Mouse (Mus musculus): Measurements from ENCODE around the gene Hmgcll1.

Gene Hmgcll1

GRCm38 (mm10) chr9:76014631-76015531, at the start of gene Hmgcll1:
Gene Hmgcll1 (plus strand): TSS chr9:76014855.
- no peak for DNase-seq (ENCODE audit: extremely low read depth, low read depth, low spot score)

GRCm38 (mm10) chr9:75980097-75980496, 34.6 kb upstream of the Hmgcll1 start:
- DNase-seq (ENCODE audit: extremely low read depth, low read depth, low spot score), result no peak

- DNase-seq (ENCODE audit: extremely low read depth, low read depth, low spot score), result no peak
These were observed 33.5 kb upstream of the Hmgcll1 start for GRCm38 (mm10) chr9:75981139-75981538.

GRCm38 (mm10) chr9:75989491-75989890, 25.2 kb upstream of the Hmgcll1 start:
- no peak for DNase-seq (ENCODE audit: extremely low read depth, low read depth, low spot score)

GRCm38 (mm10) chr9:75998791-75999350, 15.8 kb upstream of the Hmgcll1 start:
- DNase-seq (ENCODE audit: extremely low read depth, low read depth, low spot score), result no peak

GRCm38 (mm10) chr9:76000876-76001858, 13.5 kb upstream of the Hmgcll1 start:
- DNase-seq (ENCODE audit: extremely low read depth, low read depth, low spot score), result no peak

- DNase-seq (ENCODE audit: extremely low read depth, low read depth, low spot score), result no peak
These were observed 11.6 kb upstream of the Hmgcll1 start for GRCm38 (mm10) chr9:76003066-76003465.

GRCm38 (mm10) chr9:76003637-76004036, 11.0 kb upstream of the Hmgcll1 start:
- no peak for DNase-seq (ENCODE audit: extremely low read depth, low read depth, low spot score)

- no peak for DNase-seq (ENCODE audit: extremely low read depth, low read depth, low spot score)
These were observed 7.2 kb upstream of the Hmgcll1 start for GRCm38 (mm10) chr9:76007342-76007970.

- no peak for DNase-seq (ENCODE audit: extremely low read depth, low read depth, low spot score)
These were observed 866 bp upstream of the Hmgcll1 start for GRCm38 (mm10) chr9:76013789-76014188.

GRCm38 (mm10) chr9:76015971-76016370, 1.3 kb downstream of the Hmgcll1 start:
- DNase-seq (ENCODE audit: extremely low read depth, low read depth, low spot score), result no peak

GRCm38 (mm10) chr9:76016506-76016905, 1.9 kb downstream of the Hmgcll1 start:
- DNase-seq (ENCODE audit: extremely low read depth, low read depth, low spot score), result no peak

GRCm38 (mm10) chr9:76023551-76023973, 8.9 kb downstream of the Hmgcll1 start:
- peak; percentile 30 for DNase-seq (ENCODE audit: extremely low read depth, low read depth, low spot score)

- DNase-seq (ENCODE audit: extremely low read depth, low read depth, low spot score), result no peak
These were observed 9.9 kb downstream of the Hmgcll1 start for GRCm38 (mm10) chr9:76024277-76025246.

- DNase-seq (ENCODE audit: extremely low read depth, low read depth, low spot score), result no peak
These were observed 15.0 kb downstream of the Hmgcll1 start for GRCm38 (mm10) chr9:76029471-76030199.

- no peak for DNase-seq (ENCODE audit: extremely low read depth, low read depth, low spot score)
These were observed 20.4 kb downstream of the Hmgcll1 start for GRCm38 (mm10) chr9:76035058-76035457.

- DNase-seq (ENCODE audit: extremely low read depth, low read depth, low spot score), result no peak
These were observed 23.9 kb downstream of the Hmgcll1 start for GRCm38 (mm10) chr9:76038327-76039103.

GRCm38 (mm10) chr9:76039711-76040110, 25.1 kb downstream of the Hmgcll1 start:
- no peak for DNase-seq (ENCODE audit: extremely low read depth, low read depth, low spot score)
